Mouse (Mus musculus): Measurements from ENCODE around the gene Arhgap30.

Gene Arhgap30

DNA sequence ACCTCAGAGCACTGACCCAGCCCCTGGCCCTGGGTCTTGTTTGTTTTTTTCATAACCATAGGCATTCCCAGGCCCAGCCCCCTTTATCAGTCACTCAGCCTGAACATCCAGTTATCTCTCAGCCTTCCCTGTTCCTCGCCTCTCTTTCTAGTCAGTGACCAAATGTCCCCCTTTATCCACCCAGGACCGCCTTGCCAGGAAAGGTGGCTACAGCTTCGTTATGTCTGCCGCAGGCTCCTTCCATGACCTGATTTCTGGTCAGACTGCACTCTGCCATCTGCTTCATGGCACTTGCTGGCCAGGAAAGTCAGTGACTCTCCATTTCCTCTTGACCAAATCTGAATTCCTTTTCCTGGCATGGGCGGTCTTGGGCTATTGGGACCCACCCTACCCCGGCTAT lies 10.5 kb upstream of the Arhgap30 start:
- DNase-seq, result peak; percentile 53 to 60

DNA sequence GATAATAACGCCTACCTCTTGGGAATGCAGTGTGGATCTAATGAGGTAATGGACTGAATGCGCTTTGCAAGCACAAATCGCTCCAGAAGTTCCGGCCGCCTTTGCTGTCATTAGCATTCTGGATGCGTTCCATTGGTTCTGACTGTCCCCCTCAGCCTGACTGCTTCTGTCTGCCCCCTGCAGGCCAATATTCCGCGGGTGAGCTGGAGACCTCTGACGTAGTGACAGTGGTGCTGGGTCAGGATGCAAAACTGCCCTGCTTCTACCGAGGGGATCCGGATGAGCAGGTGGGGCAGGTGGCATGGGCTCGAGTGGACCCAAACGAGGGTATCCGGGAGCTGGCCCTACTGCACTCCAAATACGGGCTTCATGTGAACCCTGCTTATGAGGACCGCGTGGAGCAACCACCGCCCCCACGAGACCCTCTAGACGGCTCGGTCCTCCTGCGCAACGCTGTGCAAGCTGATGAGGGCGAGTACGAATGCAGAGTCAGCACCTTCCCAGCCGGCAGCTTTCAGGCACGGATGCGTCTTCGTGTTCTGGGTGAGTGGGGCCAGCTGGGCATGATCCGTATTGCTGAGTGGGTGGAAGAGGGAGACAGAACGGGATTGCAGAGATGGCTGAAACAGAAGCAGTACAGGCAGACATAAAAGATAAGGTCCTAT lies 8.7 kb upstream of the Arhgap30 start:
- DNase-seq, result peak; percentile 75 to 85

DNA sequence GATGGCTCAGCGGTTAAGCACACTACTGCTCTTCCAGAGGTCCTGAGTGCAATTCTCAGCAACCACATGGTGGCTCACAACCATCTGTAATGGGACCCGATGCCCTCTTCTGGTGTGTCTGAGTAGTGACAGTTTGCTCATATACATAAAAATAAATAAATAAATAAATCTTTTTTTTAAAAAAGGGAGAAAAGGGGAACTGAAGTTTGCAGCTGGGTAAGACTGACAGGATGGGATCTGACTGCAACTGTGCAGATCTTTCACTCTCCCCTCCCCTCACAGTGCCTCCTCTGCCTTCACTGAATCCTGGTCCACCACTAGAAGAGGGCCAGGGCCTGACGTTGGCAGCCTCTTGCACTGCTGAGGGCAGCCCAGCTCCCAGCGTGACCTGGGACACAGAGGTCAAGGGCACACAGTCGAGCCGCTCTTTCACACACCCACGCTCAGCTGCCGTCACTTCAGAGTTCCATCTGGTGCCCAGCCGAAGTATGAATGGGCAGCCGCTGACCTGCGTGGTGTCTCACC lies 6.6 kb upstream of the Arhgap30 start:
- no peak for DNase-seq

DNA sequence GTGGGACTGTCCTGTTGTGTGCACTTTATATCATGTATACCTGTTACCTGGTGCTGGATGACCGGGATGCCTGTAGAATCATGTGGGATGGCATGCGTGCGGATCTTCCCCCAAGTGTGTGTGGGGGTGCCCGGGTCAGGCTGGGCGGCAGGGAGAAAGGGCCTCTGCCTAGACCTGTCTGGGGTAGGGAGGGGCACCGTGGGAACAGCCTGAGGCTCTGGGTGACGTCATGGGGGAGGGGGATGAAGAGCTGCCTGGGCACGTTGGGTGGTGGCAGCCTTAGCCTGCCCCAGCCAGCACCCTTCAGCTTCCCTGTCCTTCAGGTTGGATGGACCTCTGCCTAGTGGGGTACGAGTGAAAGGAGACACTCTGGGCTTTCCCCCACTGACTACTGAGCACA lies 4.4 kb upstream of the Arhgap30 start:
- DNase-seq, result no peak

DNA sequence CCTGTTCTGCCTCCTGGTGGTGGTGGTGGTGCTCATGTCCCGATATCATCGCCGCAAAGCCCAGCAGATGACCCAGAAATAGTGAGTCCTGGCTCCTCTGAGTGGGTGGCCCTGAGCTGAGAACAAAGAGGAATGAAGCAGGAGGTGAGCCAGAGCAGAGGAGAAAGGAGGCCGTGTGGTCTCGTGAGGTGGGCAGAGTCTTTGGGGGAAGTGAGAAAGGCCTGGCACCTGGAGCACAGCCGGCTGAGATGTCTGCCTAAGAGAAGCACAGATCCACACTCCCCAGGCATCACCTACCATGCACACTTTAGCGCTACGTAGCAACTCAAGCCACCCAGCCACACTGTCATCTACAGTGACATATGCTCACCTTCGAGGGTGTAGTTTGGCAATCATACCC lies 3.6 kb upstream of the Arhgap30 start:
- no peak for DNase-seq

DNA sequence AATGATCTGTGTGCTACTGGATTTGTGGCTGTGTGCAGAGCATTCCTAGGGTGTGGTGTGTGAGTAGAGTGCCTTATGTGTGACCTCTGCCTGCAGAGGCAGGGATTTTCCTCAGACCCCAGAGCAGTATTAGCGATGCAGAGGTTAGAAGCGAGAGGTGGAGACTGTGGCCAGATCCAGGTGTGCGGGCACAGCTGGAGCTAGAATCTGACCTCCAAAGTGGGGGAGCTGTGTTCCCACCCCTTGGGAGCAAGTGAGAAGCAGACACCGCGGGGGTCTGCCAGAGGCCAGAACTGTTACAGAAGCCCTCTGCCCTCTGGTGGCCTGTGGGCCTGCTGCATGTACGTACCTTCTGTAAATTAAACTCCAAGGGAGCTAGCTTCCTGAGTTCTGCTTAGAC lies 1.7 kb upstream of the Arhgap30 start:
- peak in 1 of 2 experiments; percentile 48 for DNase-seq

DNA sequence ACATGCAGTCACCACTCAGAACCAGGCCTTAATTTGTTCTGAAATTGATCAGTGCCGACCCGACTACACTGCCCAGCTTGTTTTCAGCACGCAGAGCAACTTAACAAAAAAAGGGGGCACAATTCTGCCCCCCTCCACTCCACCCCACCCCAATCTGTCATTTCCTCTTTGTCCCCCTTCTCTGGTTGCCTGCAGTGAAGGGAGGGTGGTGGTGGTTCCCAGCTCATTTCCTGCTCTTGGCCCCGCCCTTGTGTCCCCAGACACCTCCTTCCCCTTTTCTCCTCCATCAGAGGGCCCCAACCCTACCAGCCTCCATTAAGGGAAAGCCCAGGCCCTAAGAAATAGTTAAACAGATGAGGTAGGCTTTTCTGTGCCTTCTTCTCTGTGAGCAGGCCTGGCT lies 1.3 kb downstream of the Arhgap30 start:
- no peak for DNase-seq

DNA sequence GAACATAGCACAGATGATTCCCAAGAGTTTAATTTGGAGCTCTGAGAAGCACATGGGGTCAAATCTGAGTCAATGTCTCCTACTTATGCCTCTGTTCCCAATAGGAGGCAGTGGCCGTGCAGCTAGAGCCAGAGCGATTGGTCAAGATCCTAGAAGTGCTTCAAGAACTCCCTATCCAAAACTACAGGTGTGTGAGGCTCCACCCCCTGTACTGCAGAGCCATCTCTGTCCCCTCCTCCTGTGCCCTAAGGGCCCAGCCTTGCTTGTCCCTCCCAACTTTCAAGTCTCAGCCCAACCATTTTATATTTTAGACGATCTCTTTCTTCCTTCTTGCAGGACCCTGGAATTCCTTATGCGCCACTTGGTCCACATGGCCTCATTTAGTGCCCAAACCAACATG lies 13.1 kb downstream of the Arhgap30 start:
- no peak for DNase-seq

DNA sequence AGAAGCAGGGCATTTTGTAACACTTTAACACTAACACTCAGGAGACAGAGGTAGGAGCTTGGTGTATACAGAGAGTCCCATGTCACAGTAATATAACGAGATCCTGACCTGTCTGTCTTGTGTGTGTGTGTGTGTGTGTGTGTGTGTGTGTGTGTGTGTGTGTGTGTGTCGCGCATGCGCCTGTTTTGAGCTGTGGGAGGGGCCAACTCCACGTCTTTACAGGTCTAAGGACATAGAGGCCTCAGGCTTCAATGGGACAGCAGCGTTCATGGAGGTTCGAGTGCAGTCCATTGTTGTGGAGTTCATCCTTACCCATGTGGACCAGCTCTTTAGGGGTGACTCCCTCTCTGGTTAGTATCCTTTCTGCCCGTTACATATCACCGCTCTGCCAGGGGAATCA lies 14.2 kb downstream of the Arhgap30 start:
- no peak for DNase-seq

DNA sequence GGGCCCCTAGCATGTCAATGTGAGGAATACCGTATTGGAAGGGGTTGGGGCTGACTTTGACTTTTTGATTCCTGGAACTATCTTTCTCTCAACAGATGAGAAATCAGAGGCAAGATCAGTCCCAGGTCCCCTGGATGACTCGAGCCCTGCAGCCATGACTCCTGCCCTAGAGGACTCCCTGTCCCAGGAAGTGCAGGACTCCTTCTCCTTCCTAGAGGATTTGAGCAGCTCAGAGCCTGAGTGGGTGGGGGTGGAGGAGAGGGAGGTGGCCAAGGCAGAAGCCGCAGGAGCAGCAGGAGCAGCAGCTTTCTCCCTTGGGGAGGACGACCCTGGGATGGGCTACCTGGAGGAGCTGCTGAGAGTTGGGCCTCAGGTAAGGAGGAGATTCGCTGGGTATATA lies 18.5 kb downstream of the Arhgap30 start:
- DNase-seq, result no peak

DNA sequence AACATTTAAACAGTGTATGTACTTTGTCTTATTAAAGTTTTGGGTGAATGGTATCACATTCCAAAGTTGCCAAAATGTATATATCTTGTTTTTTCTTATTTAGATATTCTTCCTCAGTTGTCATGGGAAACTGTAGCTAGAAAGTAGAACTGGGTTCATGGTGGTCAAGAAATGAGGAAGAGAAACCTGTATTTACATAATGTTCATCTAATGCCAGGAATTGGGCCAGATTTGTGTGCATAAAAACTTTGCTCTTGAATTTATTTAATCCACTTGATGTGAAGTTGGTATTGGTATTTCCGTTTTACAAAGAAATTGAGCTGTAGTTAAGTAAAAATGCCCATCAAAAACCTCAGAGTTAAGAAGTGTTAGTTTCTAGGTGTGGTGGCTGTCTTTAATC lies 21.5 kb downstream of the Arhgap30 start:
- DNase-seq, result no peak

DNA sequence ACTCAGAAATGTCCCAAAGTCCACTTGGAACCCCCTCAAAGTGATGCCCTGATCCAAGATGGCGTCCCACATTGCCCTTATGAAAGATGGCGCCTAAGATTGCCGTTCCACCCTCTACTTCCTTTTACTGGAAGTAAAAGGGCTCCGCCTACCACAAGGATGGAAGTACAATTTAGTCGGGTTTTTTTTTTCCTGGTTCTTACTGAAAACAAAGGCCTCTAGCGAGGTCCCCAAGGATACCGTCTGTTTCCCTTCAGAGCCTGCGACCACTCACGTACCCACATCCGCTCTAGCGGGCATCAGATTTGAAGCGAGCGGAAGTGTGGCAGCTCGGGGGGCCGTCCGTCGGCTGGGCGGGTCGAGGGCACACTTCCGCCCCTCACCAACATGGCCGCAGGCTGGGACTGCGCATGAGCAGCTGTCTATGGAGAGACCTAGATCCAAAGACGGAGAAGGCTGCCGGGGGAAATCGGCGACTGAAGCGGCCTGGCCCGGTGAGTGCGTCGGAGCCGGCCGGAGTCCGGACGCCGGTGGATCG lies 22.3 kb downstream of the Arhgap30 start, which contains the start of gene Usf1:
TSS of gene Usf1 (plus strand) at position 367 of the 538 bp plus-strand sequence.
- DNase-seq, result peak; percentile 95 to 96

DNA sequence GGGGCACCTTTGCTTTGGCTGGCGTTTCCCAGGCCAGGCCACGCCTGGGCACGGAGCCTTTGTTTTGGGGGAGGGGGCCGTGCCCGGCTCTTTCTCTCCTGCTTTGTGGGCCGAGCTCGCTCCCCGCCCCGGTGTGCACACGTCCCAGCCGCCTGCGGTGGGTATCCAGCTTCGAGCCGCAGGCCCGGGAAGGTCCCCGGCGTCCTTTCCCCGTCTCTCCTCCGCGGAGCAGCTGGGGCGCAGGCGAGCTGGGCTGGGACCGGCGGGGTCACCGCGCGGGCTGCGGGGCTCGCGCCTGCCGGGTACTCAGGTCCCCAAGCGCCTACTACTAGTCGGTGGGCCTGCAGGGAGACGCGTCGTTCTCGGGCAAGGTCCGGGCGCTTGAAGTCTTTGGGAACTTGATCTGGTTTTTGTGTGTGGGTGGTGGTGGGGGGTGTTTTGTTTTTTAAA lies 22.8 kb downstream of the Arhgap30 start:
- DNase-seq, result no peak

DNA sequence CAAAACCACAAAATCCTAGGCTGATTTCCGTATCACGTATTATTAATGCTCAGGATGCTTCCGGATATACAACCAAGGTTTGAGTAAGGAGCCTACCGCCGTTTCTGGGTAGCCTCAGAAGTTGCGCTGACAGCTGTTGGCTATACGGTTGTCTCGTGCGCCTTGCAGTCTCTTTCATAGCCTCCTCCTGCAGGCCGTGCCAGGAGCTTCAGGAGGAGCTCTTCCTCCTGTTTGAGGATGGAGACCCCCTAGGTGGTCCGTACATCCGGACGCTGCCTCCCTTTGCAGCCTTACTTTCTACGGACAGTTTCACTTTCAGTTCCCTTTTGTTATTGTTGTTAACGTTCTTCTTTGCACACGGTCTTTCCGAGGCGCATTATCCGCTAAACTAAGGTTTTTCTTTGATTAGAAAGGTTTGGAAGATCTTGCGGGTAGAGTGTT lies 23.3 kb downstream of the Arhgap30 start:
- peak; percentile 28 to 35 for DNase-seq

DNA sequence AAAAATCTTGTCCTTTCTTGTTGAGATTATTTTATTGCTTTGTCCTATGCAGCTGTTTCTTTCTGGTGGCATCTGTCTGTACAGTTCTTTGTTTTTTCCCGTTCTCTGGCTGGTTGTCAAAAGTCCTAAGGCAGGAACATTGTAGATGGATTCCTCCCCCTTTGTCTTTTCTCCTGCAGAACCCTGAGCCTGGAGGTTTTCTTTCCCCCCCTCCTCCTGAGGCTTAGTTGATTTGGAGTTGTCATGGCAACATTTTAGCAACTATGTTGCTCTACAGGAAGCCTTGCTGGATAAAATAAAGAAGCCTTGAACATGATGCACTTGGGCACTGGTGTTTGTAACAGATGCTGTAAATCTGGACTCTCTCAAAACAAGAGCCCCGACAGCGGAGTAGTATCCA lies 23.7 kb downstream of the Arhgap30 start:
- no peak for DNase-seq

DNA sequence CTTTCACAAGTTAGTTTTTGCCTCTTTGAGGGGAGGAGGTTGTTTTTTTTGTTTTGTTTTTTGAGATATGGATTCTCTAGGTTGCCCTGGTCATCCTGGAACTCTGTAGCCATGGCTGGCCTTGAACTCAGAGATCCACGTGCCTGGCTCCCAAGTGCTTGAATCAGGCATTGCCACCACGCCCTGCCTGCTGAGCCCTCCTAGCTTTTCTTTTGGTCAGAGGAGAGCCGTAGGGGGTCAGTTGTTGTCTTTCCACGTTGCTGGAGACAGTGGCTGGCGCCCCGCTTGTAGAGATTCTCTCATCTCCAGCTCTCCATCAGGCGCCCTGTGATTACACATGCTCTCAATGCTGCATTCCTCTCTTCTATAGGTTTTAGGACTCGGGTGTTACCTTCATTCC lies 24.9 kb downstream of the Arhgap30 start:
- DNase-seq, result no peak

DNA sequence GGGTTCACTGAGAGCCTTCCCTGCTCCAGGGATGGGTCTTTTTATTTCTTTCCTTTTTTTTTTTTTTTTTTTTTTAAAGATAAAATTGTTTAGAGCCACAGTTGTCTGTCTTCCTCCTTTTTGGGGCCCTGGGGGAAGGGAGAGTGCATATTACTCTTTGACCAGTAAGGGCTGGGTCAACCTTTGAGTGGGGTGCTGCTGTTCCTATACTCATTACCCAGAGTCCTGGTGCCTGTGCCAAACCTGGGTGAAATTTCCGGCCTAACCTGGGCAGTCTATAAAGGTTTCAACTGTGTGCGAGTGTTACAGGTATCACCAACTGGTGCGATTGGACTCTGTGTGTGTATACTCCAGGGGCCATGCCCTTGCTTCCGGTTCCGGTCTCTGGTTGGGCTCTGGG lies 29.9 kb downstream of the Arhgap30 start, which contains the start of gene Tstd1:
TSS of gene Tstd1 (plus strand) at position 213 of the 400 bp plus-strand sequence.
- DNase-seq, result no peak

DNA sequence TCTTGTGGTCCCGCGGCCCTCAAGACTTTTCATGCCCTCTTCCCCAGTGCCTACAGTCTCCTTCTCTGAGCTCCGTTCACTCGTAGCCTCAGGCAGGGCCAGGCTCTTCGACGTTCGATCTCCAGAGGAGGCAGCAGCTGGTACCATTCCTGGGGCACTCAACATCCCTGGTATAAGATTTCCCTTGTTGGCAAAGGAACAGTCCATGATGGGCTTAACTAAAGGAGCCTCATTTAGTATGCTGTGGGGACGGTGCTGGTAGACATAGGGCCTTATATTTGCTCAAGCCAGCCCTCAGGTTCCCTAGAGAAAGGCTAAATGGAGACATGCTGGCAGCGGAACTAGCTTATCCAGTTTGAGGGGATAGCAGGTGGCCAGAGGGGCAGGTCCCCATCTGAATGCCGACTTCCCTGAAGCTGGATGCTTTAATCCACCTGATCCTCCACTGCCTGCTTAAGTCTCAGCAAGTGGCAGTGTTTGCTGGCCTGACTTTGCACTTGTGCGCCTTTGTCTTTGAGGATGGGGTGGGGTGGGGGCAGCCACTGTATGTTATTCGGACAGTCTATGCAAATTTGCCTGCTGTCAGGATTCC lies 30.6 kb downstream of the Arhgap30 start:
- DNase-seq, result no peak

DNA sequence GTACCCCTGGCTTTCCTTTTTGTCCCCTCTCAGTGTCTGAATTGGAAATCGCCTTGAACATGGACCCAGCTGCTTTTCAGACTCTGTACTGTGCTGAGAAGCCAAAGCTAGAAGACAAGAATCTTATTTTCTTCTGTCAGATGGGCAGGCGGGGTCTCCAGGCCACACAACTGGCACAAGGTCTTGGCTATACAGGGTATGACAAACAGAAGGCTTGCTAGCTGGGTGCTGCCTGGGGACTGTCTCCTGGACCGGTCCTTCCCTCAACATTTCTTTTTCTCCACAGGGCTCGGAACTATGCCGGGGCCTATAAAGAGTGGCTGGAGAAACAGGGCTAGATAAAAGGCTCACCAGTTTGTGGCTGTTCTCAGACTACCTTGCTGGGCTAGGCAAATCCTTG lies 31.2 kb downstream of the Arhgap30 start:
- DNase-seq, result no peak

DNA sequence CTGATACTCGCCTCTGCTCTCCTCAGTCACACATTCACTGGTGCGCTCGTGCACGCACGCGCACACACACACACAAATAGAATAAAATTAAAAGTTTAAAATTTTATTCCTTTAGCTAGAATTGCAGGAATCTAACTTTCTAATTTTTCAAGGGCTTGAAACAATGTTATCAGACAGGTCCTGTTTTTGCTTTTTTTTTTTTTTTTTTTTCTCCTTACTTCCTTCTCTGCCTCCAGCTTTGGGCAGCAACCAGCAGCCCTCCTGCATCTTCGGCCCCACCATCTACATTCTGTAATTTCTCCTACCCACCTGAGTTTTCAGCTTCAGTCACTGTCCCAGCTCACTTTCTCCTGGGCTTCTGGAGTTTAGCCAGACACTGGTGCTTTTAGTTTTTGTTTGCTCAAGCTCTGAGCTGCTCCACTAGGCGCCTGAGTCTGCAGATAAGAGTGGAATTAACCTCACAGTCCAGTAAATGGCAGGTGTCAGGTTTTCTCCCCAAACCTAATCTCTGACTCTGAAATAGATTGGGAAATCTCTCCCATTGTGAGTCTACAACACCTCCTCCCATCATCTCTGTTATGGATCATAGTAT lies 33.8 kb downstream of the Arhgap30 start:
- no peak for DNase-seq

DNA sequence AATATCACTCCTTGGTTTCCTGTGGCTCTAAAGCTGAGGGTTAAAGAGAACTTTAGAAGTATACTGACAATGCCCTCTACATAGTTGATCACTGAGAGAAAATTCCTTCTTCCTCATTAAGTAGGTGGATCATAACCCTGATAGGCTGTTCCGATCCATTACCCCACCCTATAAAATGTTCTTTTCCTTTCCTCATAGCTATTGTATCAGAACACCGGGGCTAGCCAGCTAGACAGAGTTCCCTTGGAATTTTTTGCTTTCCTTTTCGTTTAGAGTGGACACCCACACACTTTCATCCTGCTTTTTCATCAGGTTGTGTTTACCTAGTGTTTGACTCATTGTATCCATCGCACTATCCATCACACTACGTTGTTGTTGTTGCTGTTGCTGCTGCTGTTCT lies 35.9 kb downstream of the Arhgap30 start:
- DNase-seq, result no peak

DNA sequence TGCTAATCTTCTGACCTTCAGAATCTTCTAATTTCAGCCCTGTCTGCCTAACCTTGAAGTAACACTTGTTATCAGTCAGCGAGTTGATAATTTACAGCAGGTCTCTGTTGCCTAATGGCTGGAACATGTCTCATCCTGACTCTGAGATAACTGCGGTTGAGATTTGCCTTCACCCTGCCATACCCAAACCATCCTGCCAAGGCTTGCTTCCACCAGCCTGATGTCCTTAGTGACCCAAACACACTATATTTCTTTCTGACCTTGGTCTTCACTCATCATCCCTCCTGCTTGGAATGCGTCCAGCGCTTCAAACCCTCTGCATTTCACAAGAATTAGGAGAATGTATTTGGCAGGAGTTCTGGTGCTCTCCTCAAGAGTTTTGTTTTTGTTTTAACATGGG lies 36.4 kb downstream of the Arhgap30 start:
- DNase-seq, result no peak

DNA sequence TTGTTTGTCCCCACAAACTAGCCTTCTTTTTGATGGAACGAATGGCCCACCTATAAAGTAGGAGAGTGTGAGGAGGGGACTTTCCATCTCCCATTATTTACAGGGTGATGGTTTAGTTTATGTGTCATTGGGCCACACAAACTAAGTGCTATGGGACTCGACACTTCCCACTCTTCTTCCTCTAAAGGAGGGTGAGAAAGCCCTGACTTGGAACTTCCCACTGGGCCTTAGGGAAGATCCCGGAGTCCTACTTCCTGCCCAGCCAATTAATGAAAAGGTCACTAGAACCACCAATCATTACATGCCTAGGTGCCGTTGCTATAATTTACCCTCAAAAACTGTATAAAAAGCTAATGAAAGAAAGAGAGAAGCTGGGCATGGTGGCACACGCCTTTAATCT lies 43.4 kb downstream of the Arhgap30 start:
- no peak for DNase-seq

Data from cerebellum, postnatal 25 days (tissue).